Mouse (Mus musculus): Measurements from ENCODE around the gene Pfn2. TPM values are rescaled to one million over a fixed set of nuclear protein-coding genes. Genes with fewer than 3 reads are reported as not detected.
A peak's percentile ranks its signal among the peaks of the same experiment; 100 is the strongest.

Pfn2 gene
- polyA plus RNA-seq (2012; rRNA removed), result 6.4 and 9.6 TPM in 2 replicates

- Histone ChIP-seq H3K27me3 (ENCODE audit: control insufficient read depth, insufficient read depth, low read length) (peaks cover 3% of the 10 kb centered on the region; the same call in 1 of the 2 replicates), H3K4me1 (replicated peaks; ENCODE audit: control insufficient read depth, insufficient read depth, low read length) (peaks cover 7% of the 10 kb centered on the region), H3K36me3 (ENCODE audit: control insufficient read depth, insufficient read depth, low read length) (no peaks in the 10 kb centered on the region), H3K27ac (ENCODE audit: control insufficient read depth, insufficient read depth, low read length) (no peak within 1 kb of the TSS), H3K4me3 (ENCODE audit: control insufficient read depth, insufficient read depth, low read length) (peak within 1 kb of the TSS; percentile 55)
- WGBS, result under 1% methylated on average over 31 of the region's 52 CpGs
- DNase-seq, result peak; percentile 68
- TF ChIP-seq POLR2A (IDR thresholded peaks at IDR 0.05; ENCODE audit: control insufficient read depth, extremely low read depth, insufficient read depth, low read length, poor library complexity), result no peak
- no peak for TF ChIP-seq CTCF (IDR thresholded peaks at IDR 0.05; ENCODE audit: borderline replicate concordance, control insufficient read depth, extremely low read depth, insufficient read depth, low read length, poor library complexity)
Measured at GRCm38 (mm10) chr3:57847760-57848185, at the start of gene Pfn2. Pfn2 (minus strand) TSS chr3:57848079.

GRCm38 (mm10) chr3:57882945-57883344 is 35.1 kb upstream of the Pfn2 start:
- TF ChIP-seq CTCF (IDR thresholded peaks at IDR 0.05; ENCODE audit: borderline replicate concordance, control insufficient read depth, extremely low read depth, insufficient read depth, low read length, poor library complexity), result no peak
- no peak for TF ChIP-seq POLR2A (IDR thresholded peaks at IDR 0.05; ENCODE audit: control insufficient read depth, extremely low read depth, insufficient read depth, low read length, poor library complexity)
- 62% methylated on average over 3 of the region's 3 CpGs for WGBS

GRCm38 (mm10) chr3:57846912-57847759 is 743 bp downstream of the Pfn2 start:
- peak; percentile 52 for DNase-seq
- Histone ChIP-seq H3K4me3 (ENCODE audit: control insufficient read depth, insufficient read depth, low read length) (peak overlapping the region; percentile 55), H3K27me3 (ENCODE audit: control insufficient read depth, insufficient read depth, low read length) (peaks cover 3% of the 10 kb centered on the region; the same call in 1 of the 2 replicates), H3K4me1 (replicated peaks; ENCODE audit: control insufficient read depth, insufficient read depth, low read length) (peaks cover 7% of the 10 kb centered on the region), H3K27ac (ENCODE audit: control insufficient read depth, insufficient read depth, low read length) (no peak overlapping the region), H3K36me3 (ENCODE audit: control insufficient read depth, insufficient read depth, low read length) (no peaks in the 10 kb centered on the region)
- TF ChIP-seq POLR2A (IDR thresholded peaks at IDR 0.05; ENCODE audit: control insufficient read depth, extremely low read depth, insufficient read depth, low read length, poor library complexity) (no peak), CTCF (IDR thresholded peaks at IDR 0.05; ENCODE audit: borderline replicate concordance, control insufficient read depth, extremely low read depth, insufficient read depth, low read length, poor library complexity) (peak; percentile 41; the same call in 1 of the 2 replicates)
- WGBS, result 1% methylated on average over 95 of the region's 104 CpGs

More at GRCm38 (mm10) chr3:57882945-57883344, 35.1 kb upstream of the Pfn2 start:
- Histone ChIP-seq H3K4me3 (ENCODE audit: control insufficient read depth, insufficient read depth, low read length) (no peak overlapping the region), H3K4me1 (replicated peaks; ENCODE audit: control insufficient read depth, insufficient read depth, low read length) (no peaks in the 10 kb centered on the region), H3K27me3 (ENCODE audit: control insufficient read depth, insufficient read depth, low read length) (no peaks in the 10 kb centered on the region), H3K36me3 (ENCODE audit: control insufficient read depth, insufficient read depth, low read length) (no peaks in the 10 kb centered on the region), H3K27ac (ENCODE audit: control insufficient read depth, insufficient read depth, low read length) (no peak overlapping the region)
- DNase-seq, result no peak

GRCm38 (mm10) chr3:57846662-57846911 is 1.3 kb downstream of the Pfn2 start:
- WGBS, result 31% methylated on average over 9 of the region's 9 CpGs
- DNase-seq, result no peak
- TF ChIP-seq POLR2A (IDR thresholded peaks at IDR 0.05; ENCODE audit: control insufficient read depth, extremely low read depth, insufficient read depth, low read length, poor library complexity), result no peak
- no peak for TF ChIP-seq CTCF (IDR thresholded peaks at IDR 0.05; ENCODE audit: borderline replicate concordance, control insufficient read depth, extremely low read depth, insufficient read depth, low read length, poor library complexity)
- H3K27ac ChIP-seq (ENCODE audit: control insufficient read depth, insufficient read depth, low read length), result no peak overlapping the region
- no peaks in the 10 kb centered on the region for H3K36me3 ChIP-seq (ENCODE audit: control insufficient read depth, insufficient read depth, low read length)
- peaks cover 7% of the 10 kb centered on the region for H3K4me1 ChIP-seq (replicated peaks; ENCODE audit: control insufficient read depth, insufficient read depth, low read length)
- H3K27me3 ChIP-seq (ENCODE audit: control insufficient read depth, insufficient read depth, low read length), result peaks cover 3% of the 10 kb centered on the region; the same call in 1 of the 2 replicates
- peak overlapping the region; percentile 55 for H3K4me3 ChIP-seq (ENCODE audit: control insufficient read depth, insufficient read depth, low read length)

GRCm38 (mm10) chr3:57845786-57846661 is 1.9 kb downstream of the Pfn2 start:
- TF ChIP-seq POLR2A (IDR thresholded peaks at IDR 0.05; ENCODE audit: control insufficient read depth, extremely low read depth, insufficient read depth, low read length, poor library complexity), result no peak
- TF ChIP-seq CTCF (IDR thresholded peaks at IDR 0.05; ENCODE audit: borderline replicate concordance, control insufficient read depth, extremely low read depth, insufficient read depth, low read length, poor library complexity), result no peak
- H3K27me3 ChIP-seq (ENCODE audit: control insufficient read depth, insufficient read depth, low read length), result peaks cover 3% of the 10 kb centered on the region; the same call in 1 of the 2 replicates
- 80% methylated on average over 11 of the region's 11 CpGs for WGBS
- H3K4me3 ChIP-seq (ENCODE audit: control insufficient read depth, insufficient read depth, low read length), result no peak overlapping the region
- no peak overlapping the region for H3K27ac ChIP-seq (ENCODE audit: control insufficient read depth, insufficient read depth, low read length)
- no peak for DNase-seq
- H3K36me3 ChIP-seq (ENCODE audit: control insufficient read depth, insufficient read depth, low read length), result no peaks in the 10 kb centered on the region
- peaks cover 7% of the 10 kb centered on the region for H3K4me1 ChIP-seq (replicated peaks; ENCODE audit: control insufficient read depth, insufficient read depth, low read length)

DNA sequence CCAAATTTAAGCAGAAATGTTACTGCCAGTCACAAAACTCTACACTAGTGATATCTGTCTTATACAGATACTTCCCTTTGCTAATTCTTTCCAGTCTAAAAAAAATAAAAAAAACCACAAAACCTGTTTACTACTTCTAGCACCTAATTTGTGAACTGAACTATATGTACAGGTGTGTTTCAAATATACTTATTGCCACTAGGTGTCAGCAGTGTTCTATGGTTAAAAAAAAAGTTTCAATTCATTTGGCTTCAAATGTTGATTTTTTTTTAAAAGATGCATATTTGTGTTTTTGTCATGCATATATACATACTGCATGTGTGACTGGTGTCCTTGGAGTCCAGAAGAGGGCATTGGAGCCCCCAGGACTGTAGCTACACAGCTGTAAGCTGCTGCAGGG is 4.1 kb downstream of the Pfn2 start:
- Histone ChIP-seq H3K4me1 (replicated peaks; ENCODE audit: control insufficient read depth, insufficient read depth, low read length) (peaks cover 7% of the 10 kb centered on the region), H3K4me3 (ENCODE audit: control insufficient read depth, insufficient read depth, low read length) (no peak overlapping the region), H3K27ac (ENCODE audit: control insufficient read depth, insufficient read depth, low read length) (no peak overlapping the region), H3K36me3 (ENCODE audit: control insufficient read depth, insufficient read depth, low read length) (no peaks in the 10 kb centered on the region), H3K27me3 (ENCODE audit: control insufficient read depth, insufficient read depth, low read length) (peaks cover 3% of the 10 kb centered on the region; the same call in 1 of the 2 replicates)
- DNase-seq, result peak; percentile 3
- TF ChIP-seq POLR2A (IDR thresholded peaks at IDR 0.05; ENCODE audit: control insufficient read depth, extremely low read depth, insufficient read depth, low read length, poor library complexity) (no peak), CTCF (IDR thresholded peaks at IDR 0.05; ENCODE audit: borderline replicate concordance, control insufficient read depth, extremely low read depth, insufficient read depth, low read length, poor library complexity) (no peak)

All from thymus, adult 2 months (tissue).